Mouse (Mus musculus) testis, adult 2 months (tissue): ENCODE data around the gene Oaz1. TPM values are rescaled to one million over a fixed set of nuclear protein-coding genes. Genes with fewer than 3 reads are reported as not detected.

ENCODE experiments used
- H3K27ac ChIP-seq: fragments of 200-500 bp; 2 replicates; pipeline ENCODE4 v1.5.1; 2012; ENCODE audit warnings: low read depth, low read length; ENCODE audit not compliant: control insufficient read depth, insufficient read depth
- H3K27me3 ChIP-seq: fragments of 200-500 bp; 2 replicates; pipeline ENCODE4 v1.6.1; 2012; ENCODE audit warnings: mild to moderate bottlenecking, low read length, moderate library complexity; ENCODE audit not compliant: control insufficient read depth, insufficient read depth
- H3K36me3 ChIP-seq: fragments of 200-500 bp; 2 replicates; pipeline ENCODE4 v1.6.1; 2012; ENCODE audit warnings: mild to moderate bottlenecking, low read length; ENCODE audit not compliant: control insufficient read depth, insufficient read depth
- H3K4me1 ChIP-seq: fragments of 200-500 bp; 2 replicates; pipeline ENCODE4 v1.6.1; 2012; ENCODE audit warnings: low read length; ENCODE audit not compliant: control insufficient read depth, insufficient read depth
- H3K4me3 ChIP-seq: fragments of 200-500 bp; 2 replicates; pipeline ENCODE4 v1.5.1; 2012; ENCODE audit warnings: low read depth, mild to moderate bottlenecking, low read length, moderate library complexity, mixed read lengths; ENCODE audit not compliant: control insufficient read depth
- CTCF ChIP-seq: fragments of 200-500 bp; IDR thresholded peaks from 2 replicates; pipeline ENCODE4 v1.5.1; 2012; ENCODE audit warnings: low read depth, mild to moderate bottlenecking, inconsistent platforms, low read length, moderate library complexity; ENCODE audit not compliant: control insufficient read depth, insufficient read depth, insufficient replicate concordance
- POLR2A ChIP-seq: fragments of 200-500 bp; IDR thresholded peaks from 2 replicates; pipeline ENCODE4 v1.6.1; 2012; ENCODE audit warnings: low read depth, mild to moderate bottlenecking, inconsistent platforms, low read length, moderate library complexity; ENCODE audit not compliant: control insufficient read depth
- polyA plus RNA-seq: library from polyadenylated mRNA; depleted of rRNA; stranded (reverse); fragments of >200 nt; gene quantifications from 2 replicates; pipeline ENCODE4 v1.2.3, GENCODE M21; 2012

Gene Oaz1
- polyA plus RNA-seq, 1 experiment, result 275 TPM

DNA sequence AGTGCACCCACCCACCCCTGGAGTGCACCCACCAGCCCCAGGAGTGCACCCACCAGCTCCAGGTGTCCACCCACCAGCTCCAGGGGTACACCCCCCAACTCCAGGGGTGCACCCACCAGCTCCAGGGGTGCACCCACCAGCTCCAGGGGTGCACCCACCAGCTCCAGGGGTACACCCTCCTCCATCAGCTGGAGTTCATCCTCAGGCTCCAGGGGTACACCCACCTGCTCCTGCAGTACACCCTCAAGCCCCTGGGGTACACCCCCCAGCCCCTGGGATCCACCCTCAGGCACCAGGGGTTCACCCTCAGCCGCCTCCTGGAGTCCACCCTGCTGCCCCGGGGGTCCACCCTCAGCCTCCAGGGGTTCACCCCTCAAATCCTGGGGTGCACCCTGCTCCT lies 22.1 kb upstream of the Oaz1 start:
- H3K36me3 ChIP-seq, result no peaks in the 10 kb centered on the region; the same call in 1 of the 2 replicates
- H3K27ac ChIP-seq, result no peak overlapping the region
- H3K4me1 ChIP-seq, result peaks cover 40% of the 10 kb centered on the region
- no peak overlapping the region for H3K4me3 ChIP-seq
- no peaks in the 10 kb centered on the region for H3K27me3 ChIP-seq
- TF ChIP-seq POLR2A (no peak), CTCF (no peak)

GRCm38 (mm10) chr10:80804916-80805315 lies 21.5 kb upstream of the Oaz1 start, which contains the start of gene Amh:
Gene Amh (plus strand): TSS chr10:80805243.
- Histone ChIP-seq H3K27ac (peak within 1 kb of the TSS; percentile 7; the same call in 1 of the 2 replicates), H3K36me3 (no peaks in the 10 kb centered on the region; the same call in 1 of the 2 replicates), H3K27me3 (no peaks in the 10 kb centered on the region), H3K4me3 (no peak within 1 kb of the TSS), H3K4me1 (peaks cover 38% of the 10 kb centered on the region)
- no peak for TF ChIP-seq CTCF
- no peak for TF ChIP-seq POLR2A

- Histone ChIP-seq H3K4me1 (peaks cover 39% of the 10 kb centered on the region), H3K36me3 (no peaks in the 10 kb centered on the region; the same call in 1 of the 2 replicates), H3K27ac (0 out of 2 replicates have a peak overlapping the region, but pooled peaks have one; percentile 7), H3K27me3 (no peaks in the 10 kb centered on the region), H3K4me3 (no peak overlapping the region)
- no peak for TF ChIP-seq CTCF
- TF ChIP-seq POLR2A, result no peak
These were observed 21.1 kb upstream of the Oaz1 start for GRCm38 (mm10) chr10:80805322-80805721.

DNA sequence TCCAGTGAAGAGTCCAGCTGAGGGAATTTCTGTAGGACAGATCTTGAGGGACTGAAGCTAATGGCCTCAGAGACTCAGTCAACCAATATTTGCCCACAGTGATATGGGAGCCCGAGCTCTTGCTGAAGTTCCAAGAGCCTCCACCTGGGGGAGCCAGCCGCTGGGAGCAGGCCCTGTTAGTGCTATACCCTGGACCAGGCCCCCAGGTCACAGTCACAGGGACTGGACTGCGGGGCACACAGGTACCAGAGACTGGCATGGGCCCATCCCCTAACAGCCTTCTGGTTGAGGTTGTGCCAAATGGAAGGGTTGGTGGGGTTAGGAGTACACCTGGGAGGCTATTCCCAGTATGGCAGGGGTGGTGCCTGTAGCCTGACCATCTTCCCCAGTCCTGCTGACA lies 20.5 kb upstream of the Oaz1 start:
- no peak for TF ChIP-seq POLR2A
- TF ChIP-seq CTCF, result peak; percentile 55; the same call in 1 of the 2 replicates
- H3K27me3 ChIP-seq, result no peaks in the 10 kb centered on the region
- no peaks in the 10 kb centered on the region; the same call in 1 of the 2 replicates for H3K36me3 ChIP-seq
- no peak overlapping the region for H3K27ac ChIP-seq
- H3K4me3 ChIP-seq, result no peak overlapping the region
- H3K4me1 ChIP-seq, result peaks cover 39% of the 10 kb centered on the region

- Histone ChIP-seq H3K27me3 (no peaks in the 10 kb centered on the region), H3K36me3 (no peaks in the 10 kb centered on the region; the same call in 1 of the 2 replicates)
These were observed 20.0 kb upstream of the Oaz1 start for GRCm38 (mm10) chr10:80806341-80807056.

DNA sequence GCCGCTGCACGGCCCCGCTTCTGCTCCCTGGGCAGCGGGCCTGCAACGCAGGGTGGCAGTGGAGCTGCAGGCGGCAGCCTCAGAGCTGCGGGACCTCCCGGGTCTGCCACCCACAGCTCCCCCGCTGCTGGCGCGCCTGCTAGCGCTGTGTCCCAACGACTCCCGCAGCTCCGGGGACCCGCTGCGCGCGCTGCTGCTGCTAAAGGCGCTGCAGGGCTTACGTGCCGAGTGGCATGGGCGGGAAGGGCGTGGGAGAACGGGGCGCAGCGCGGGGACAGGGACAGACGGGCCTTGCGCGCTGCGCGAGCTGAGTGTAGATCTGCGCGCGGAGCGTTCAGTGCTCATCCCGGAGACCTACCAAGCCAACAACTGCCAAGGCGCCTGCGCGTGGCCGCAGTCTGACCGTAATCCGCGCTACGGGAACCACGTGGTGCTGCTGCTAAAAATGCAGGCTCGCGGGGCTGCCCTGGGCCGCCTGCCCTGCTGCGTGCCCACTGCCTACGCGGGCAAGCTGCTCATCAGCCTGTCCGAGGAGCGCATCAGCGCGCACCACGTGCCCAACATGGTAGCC lies 19.3 kb upstream of the Oaz1 start:
- H3K27me3 ChIP-seq, result no peaks in the 10 kb centered on the region
- peak overlapping the region; percentile 58 for H3K27ac ChIP-seq
- H3K36me3 ChIP-seq, result no peaks in the 10 kb centered on the region; the same call in 1 of the 2 replicates
- TF ChIP-seq POLR2A (no peak; the same call in 1 of the 2 replicates), CTCF (no peak)
- H3K4me1 ChIP-seq, result peaks cover 39% of the 10 kb centered on the region
- H3K4me3 ChIP-seq, result peak overlapping the region; percentile 69

More at GRCm38 (mm10) chr10:80806341-80807056, 20.0 kb upstream of the Oaz1 start:
- Histone ChIP-seq H3K4me3 (peak overlapping the region; percentile 69), H3K27ac (peak overlapping the region; percentile 58), H3K4me1 (peaks cover 39% of the 10 kb centered on the region)
- TF ChIP-seq CTCF (no peak), POLR2A (no peak; the same call in 1 of the 2 replicates)
